Mouse (Mus musculus) brain, embryonic 14.5 days (tissue): ENCODE data around the gene Gys2. TPM values are rescaled to one million over a fixed set of nuclear protein-coding genes. Genes with fewer than 3 reads are reported as not detected.
"Not testable (repeated sequence)": the region's sequence is repeated elsewhere in the genome, so short reads cannot be mapped to it uniquely, and the experiment has no call there.

Experiments
- DNase-seq: peaks from one replicate; pipeline ENCODE4 v3.0.0-alpha.2; 2011; ENCODE audit warnings: low read depth
- CTCF ChIP-seq: fragments of 200-500 bp; IDR thresholded peaks from 2 replicates; pipeline ENCODE4 v1.5.1; 2012; ENCODE audit warnings: inconsistent platforms, mild to moderate bottlenecking, moderate library complexity, borderline replicate concordance; ENCODE audit not compliant: insufficient read depth, insufficient read length; ENCODE audit errors: extremely low read depth
- POLR2A ChIP-seq: fragments of 200-500 bp; IDR thresholded peaks from 2 replicates; pipeline ENCODE4 v1.6.1; 2012; ENCODE audit warnings: mild to moderate bottlenecking, inconsistent platforms, borderline replicate concordance; ENCODE audit not compliant: poor library complexity, insufficient read depth, insufficient read length, severe bottlenecking; ENCODE audit errors: extremely low read depth
- polyA plus RNA-seq: library from polyadenylated mRNA; depleted of rRNA; stranded (reverse); fragments of >200 nt; gene quantifications from 2 replicates; pipeline ENCODE4 v1.2.3, GENCODE M21; 2012; rRNA removed

Gys2 gene
- not detected in 2 replicates for polyA plus RNA-seq

DNA sequence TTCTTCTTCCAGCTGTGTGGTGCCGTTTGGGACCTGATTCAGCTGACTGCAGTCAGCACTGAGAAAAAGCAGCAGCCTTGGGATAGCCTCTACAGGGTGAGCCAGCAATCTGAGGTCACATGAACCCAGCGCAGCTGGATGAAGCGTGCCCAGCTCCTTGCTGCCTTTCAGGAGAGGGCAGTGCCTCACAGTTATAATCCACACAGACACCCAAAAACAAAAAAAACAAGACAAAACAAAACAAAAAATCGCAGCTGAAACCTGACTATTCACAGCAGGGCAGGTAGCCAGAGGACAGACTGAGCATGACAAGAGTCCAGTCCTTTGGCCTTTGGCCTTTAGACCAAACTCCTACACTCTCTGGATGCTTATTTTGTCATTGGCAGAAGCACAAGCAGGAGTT is at the start of gene Gys2:
TSS of gene Gys2 (minus strand) at position 309 of the 403 bp plus-strand sequence.
- TF ChIP-seq CTCF = no peak
- no peak for TF ChIP-seq POLR2A
- no peak for DNase-seq

- DNase-seq = no peak
- TF ChIP-seq CTCF (no peak), POLR2A (no peak)
Measured at GRCm38 (mm10) chr6:142521591-142522110, 48.7 kb upstream of the Gys2 start.

DNA sequence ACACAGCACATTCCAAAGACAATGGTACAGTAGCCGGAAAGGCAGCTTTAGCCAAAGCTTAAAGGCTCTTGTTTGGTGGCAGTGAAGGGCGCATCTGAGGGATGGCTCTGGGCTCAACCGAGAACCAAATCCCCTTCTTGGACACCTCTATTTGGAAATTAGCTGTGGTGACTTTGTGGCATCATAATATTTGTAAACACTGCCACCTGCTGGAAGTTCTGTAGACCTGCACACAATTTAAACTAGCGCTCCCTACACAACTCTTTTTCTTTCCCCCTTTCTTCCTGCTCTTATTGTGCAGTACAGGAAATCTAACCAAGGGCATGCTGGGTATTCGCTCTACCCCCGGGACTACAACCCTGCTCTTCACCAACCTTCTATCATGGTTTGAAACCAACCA is 46.2 kb upstream of the Gys2 start:
- TF ChIP-seq POLR2A (no peak), CTCF (peak; percentile 67; the same call in 1 of the 2 replicates)
- peak; percentile 79 for DNase-seq

GRCm38 (mm10) chr6:142515379-142515778 is 42.5 kb upstream of the Gys2 start:
- not testable (repeated sequence) for DNase-seq

GRCm38 (mm10) chr6:142514912-142515311 is 42.0 kb upstream of the Gys2 start:
- TF ChIP-seq POLR2A = no peak
- peak; percentile 47 for TF ChIP-seq CTCF
- peak; percentile 65 for DNase-seq

- TF ChIP-seq POLR2A = no peak
- no peak for DNase-seq
Measured at GRCm38 (mm10) chr6:142512902-142513301, 40.0 kb upstream of the Gys2 start.

- no peak for DNase-seq
- TF ChIP-seq CTCF = no peak
Measured at GRCm38 (mm10) chr6:142511516-142512135, 38.7 kb upstream of the Gys2 start.

DNA sequence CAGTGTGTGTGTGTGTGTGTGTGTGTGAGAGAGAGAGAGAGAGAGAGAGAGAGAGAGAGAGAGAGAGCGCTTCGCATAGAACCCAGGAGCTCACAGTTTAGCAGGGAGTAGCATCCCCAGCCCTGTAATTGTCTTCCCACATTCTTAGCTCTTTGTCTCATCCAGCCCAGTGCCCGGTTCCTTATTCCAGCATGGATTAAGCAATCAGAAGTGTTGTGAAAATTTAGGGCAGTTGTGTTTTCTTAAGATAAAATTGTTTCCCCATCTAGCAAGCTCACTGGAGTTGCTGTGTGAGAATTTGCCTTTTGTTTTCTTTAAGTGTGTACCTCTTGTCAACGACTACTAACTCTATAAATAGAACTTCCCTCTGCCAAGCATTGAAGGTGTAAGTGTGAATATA is 35.8 kb upstream of the Gys2 start:
- no peak for DNase-seq
- no peak for TF ChIP-seq CTCF
- TF ChIP-seq POLR2A = no peak

DNA sequence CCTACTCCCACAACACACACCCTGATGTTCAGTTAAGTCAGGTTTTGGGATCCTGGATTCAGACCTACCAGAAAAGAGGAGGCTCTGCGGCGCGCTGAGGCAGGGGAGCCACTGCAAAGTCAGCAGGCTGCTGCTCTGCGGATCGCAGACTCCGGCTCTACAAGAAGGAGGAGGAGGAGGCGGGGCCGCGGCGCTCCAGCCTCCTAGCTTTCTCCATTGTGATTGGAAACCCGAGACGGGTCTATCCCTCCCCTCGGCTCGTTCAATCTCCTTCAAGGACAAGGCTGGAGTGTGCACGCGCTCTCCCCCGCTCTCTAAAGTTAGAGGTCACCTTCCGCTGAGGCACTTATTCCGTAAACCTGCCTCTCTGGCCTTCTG is 34.9 kb upstream of the Gys2 start, which contains the start of gene Ldhb:
TSS of gene Ldhb (minus strand) at position 173 of the 378 bp plus-strand sequence.
- DNase-seq = peak; percentile 97
- TF ChIP-seq CTCF = no peak
- TF ChIP-seq POLR2A = peak; percentile 89; the same call in 1 of the 2 replicates

- TF ChIP-seq CTCF (no peak), POLR2A (no peak)
- no peak for DNase-seq
Measured at GRCm38 (mm10) chr6:142507033-142507784, 34.3 kb upstream of the Gys2 start.

GRCm38 (mm10) chr6:142506338-142507032 is 33.6 kb upstream of the Gys2 start:
- TF ChIP-seq CTCF (no peak), POLR2A (no peak)
- DNase-seq = no peak

GRCm38 (mm10) chr6:142503601-142504000 is 30.7 kb upstream of the Gys2 start:
- TF ChIP-seq POLR2A (no peak), CTCF (no peak)
- no peak for DNase-seq
